Mouse (Mus musculus) midbrain, postnatal 0 days (tissue): ENCODE results near the gene Gpc3. TPM values are rescaled to one million over a fixed set of nuclear protein-coding genes. Genes with fewer than 3 reads are reported as not detected.

Experiments
- ATAC-seq: fragments of 200-750 bp; cut with Nextera tagmentation; 2 replicates; pipeline ENCODE4 v1.8.0; 2017; ENCODE audit warnings: moderate number of reproducible peaks, mild to moderate bottlenecking, moderate TSS enrichment, moderate library complexity; ENCODE audit not compliant: low FRiP score
- DNase-seq: peaks from one replicate; pipeline ENCODE4 v3.0.0-alpha.2; 2015; ENCODE audit warnings: low spot score
- H3K27ac ChIP-seq: fragments of 300-500 bp; sonication (generic); 2 replicates; pipeline ENCODE4 v1.5.1; 2014; ENCODE audit warnings: low read depth, mild to moderate bottlenecking, low read length, mixed read lengths
- H3K27me3 ChIP-seq: fragments of 300-500 bp; sonication (generic); 2 replicates; pipeline ENCODE4 v1.6.1; 2014; ENCODE audit warnings: low read length, control low read depth, mixed read lengths; ENCODE audit not compliant: insufficient read depth
- H3K36me3 ChIP-seq: fragments of 300-500 bp; sonication (generic); 2 replicates; pipeline ENCODE4 v1.6.1; 2014; ENCODE audit warnings: low read length, control low read depth, mixed read lengths; ENCODE audit not compliant: insufficient read depth
- H3K4me1 ChIP-seq: fragments of 300-500 bp; sonication (generic); 2 replicates; pipeline ENCODE4 v1.6.1; 2014; ENCODE audit warnings: mild to moderate bottlenecking, control low read depth, antibody characterized with exemption, low read length, mixed read lengths; ENCODE audit not compliant: insufficient read depth
- H3K4me2 ChIP-seq: fragments of 300-500 bp; sonication (generic); 2 replicates; pipeline ENCODE4 v1.6.1; 2014; ENCODE audit warnings: low read depth, mild to moderate bottlenecking, low read length, mixed read lengths; ENCODE audit not compliant: poor library complexity, severe bottlenecking
- H3K4me3 ChIP-seq: fragments of 300-500 bp; sonication (generic); 2 replicates; pipeline ENCODE4 v1.5.1; 2014; ENCODE audit warnings: low read depth, mild to moderate bottlenecking, low read length, moderate library complexity
- H3K9ac ChIP-seq: fragments of 300-500 bp; sonication (generic); replicated peaks from 2 replicates; pipeline ENCODE4 v1.6.1; 2014; ENCODE audit warnings: mild to moderate bottlenecking, low read length, moderate library complexity, mixed read lengths; ENCODE audit not compliant: poor library complexity, severe bottlenecking
- H3K9me3 ChIP-seq: fragments of 300-500 bp; sonication (generic); 2 replicates; pipeline ENCODE4 v1.6.1; 2016; ENCODE audit warnings: low read length, control low read depth
- CTCF ChIP-seq: IDR thresholded peaks from 2 replicates; pipeline ENCODE4 v1.5.1; 2016; ENCODE audit warnings: antibody characterized with exemption, mild to moderate bottlenecking
- WGBS: fragments of 180-500 bp; shearing (Covaris S2); extraction: QIAGEN DNeasy Blood & Tissue Kit; methylation state at CpG from one replicate; pipeline ENCODE4 v1.1.7; 2014; 5-methylcytosine and 5-hydroxymethylcytosine counted together
- polyA plus RNA-seq: library from polyadenylated mRNA; unstranded; fragments of >200 nt; fragmentation: Nextera tagmentation; extraction: Ambion mirVana; gene quantifications from 2 replicates; pipeline ENCODE4 v1.2.1, GENCODE M21; 2015
- total RNA-seq: library from RNA; depleted of rRNA; stranded (reverse); fragments of >200 nt; gene quantifications from 2 replicates; pipeline ENCODE4 v1.2.3, GENCODE M21; 2014

Gene Gpc3
- total and polyA plus RNA-seq, 2 experiments from 2014 or later, result 19.3 to 69.3 TPM

DNA sequence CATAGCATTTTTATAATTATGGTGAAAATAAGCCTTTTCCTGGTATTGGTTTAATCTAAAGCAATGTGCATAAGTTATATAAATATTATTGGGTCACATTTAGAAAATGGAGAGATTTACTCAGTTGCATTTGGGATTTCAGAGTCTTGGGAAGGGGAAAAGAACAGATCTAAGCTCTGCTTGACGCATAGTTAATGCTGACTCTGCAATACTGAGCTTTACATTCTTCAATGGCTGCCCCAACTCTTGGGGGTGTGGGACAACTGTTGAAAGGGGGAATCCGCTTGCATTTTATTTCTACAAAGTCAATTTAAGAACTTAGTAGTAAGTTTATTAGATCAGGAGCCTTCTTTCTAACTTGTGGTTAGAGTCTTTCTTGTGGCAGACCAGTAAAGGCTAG, 28.4 kb upstream of the Gpc3 start:
- DNase-seq (no peak), ATAC-seq (no peak)
- Histone ChIP-seq H3K9ac (no peak overlapping the region), H3K27me3 (no peaks in the 10 kb centered on the region), H3K4me1 (no peaks in the 10 kb centered on the region), H3K4me2 (no peak overlapping the region), H3K9me3 (no peaks in the 10 kb centered on the region), H3K4me3 (no peak overlapping the region), H3K36me3 (no peaks in the 10 kb centered on the region), H3K27ac (no peak overlapping the region)
- no peak for TF ChIP-seq CTCF
- WGBS, result 81% methylated on average over 2 of the region's 2 CpGs

DNA sequence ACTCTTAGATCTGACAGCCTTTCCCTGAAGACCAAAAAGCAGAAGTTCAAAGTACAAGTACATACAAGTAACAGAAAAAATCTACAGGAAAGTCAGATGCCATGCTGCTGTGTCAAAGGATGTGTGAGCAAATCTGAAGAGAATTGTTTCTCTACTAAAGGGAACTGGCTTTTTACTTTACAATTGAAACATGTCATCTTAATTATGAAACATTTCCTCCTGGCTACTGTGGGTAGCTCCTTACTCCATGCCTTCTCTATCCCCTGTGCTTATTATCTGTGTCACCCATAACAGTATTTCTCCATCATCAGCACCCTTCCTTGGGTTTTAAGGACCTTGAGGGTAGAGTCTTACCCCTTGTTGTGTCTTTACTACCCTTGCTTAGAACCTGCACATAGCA, 23.7 kb upstream of the Gpc3 start:
- Histone ChIP-seq H3K4me2 (no peak overlapping the region), H3K36me3 (no peaks in the 10 kb centered on the region), H3K9ac (no peak overlapping the region), H3K4me1 (no peaks in the 10 kb centered on the region), H3K9me3 (no peaks in the 10 kb centered on the region), H3K27me3 (no peaks in the 10 kb centered on the region), H3K27ac (no peak overlapping the region), H3K4me3 (no peak overlapping the region)
- DNase-seq, result no peak
- no peak for TF ChIP-seq CTCF
- ATAC-seq, result no peak

DNA sequence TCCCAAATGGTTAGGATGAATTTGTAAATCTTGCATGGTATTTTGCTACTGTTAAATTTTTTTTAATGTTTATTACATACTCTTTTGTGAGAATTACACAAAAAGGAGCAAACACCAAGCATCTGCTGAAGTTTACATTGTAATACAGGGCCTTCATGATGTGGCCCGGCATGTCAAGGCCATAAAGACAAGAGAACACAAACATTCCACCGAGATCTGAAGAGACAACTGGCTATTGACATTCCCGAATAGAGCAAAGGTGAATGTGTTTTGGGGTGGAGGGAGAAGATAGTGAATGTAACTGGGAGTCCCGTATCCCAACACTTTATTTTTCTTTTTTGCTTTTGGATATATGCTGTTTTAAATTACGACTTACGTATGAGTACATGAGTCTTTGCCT, 20.2 kb upstream of the Gpc3 start:
- Histone ChIP-seq H3K4me3 (no peak overlapping the region), H3K9me3 (no peaks in the 10 kb centered on the region), H3K4me2 (no peak overlapping the region), H3K27ac (no peak overlapping the region), H3K9ac (no peak overlapping the region), H3K27me3 (no peaks in the 10 kb centered on the region), H3K4me1 (no peaks in the 10 kb centered on the region), H3K36me3 (no peaks in the 10 kb centered on the region)
- ATAC-seq (no peak), DNase-seq (no peak)
- WGBS, result 89% methylated on average over 6 of the region's 6 CpGs
- TF ChIP-seq CTCF, result no peak

DNA sequence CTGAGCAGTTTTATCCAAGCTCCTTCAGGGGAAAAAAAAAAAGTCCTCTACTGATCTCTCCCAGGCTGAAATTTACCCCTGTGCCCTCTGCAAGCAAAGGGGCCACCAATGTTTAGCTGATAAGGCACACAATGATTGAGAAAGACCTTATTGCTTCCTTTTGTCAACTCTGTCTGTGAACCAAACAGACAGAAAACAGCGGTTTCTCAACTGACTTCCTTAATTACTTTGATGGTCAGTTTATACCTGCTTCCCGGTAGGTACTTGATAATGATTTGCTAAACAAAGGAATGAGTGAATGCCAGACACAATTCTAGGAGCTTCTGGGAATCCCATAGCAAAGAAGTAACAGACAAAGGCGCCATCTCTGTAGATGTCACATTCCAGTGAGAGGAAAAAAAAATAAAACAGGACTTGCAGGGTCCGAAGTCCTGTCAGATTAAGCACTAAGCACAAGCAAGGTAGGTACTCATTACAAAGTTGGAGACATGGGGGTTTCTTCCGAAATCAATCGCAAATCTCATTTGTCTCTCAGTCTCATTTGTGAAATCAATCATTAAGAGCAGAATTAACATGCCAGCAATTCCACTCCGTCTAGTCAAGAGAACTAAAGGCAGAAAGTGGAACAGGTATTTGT, 19.1 kb upstream of the Gpc3 start:
- no peak overlapping the region for H3K27ac ChIP-seq
- H3K9me3 ChIP-seq, result no peaks in the 10 kb centered on the region
- DNase-seq (no peak), ATAC-seq (no peak)
- H3K4me1 ChIP-seq, result no peaks in the 10 kb centered on the region
- H3K27me3 ChIP-seq, result no peaks in the 10 kb centered on the region
- no peak overlapping the region for H3K9ac ChIP-seq
- H3K36me3 ChIP-seq, result no peaks in the 10 kb centered on the region
- no peak overlapping the region for H3K4me2 ChIP-seq
- no peak overlapping the region for H3K4me3 ChIP-seq
- no peak for TF ChIP-seq CTCF
- WGBS, result 38% methylated on average over 7 of the region's 7 CpGs

DNA sequence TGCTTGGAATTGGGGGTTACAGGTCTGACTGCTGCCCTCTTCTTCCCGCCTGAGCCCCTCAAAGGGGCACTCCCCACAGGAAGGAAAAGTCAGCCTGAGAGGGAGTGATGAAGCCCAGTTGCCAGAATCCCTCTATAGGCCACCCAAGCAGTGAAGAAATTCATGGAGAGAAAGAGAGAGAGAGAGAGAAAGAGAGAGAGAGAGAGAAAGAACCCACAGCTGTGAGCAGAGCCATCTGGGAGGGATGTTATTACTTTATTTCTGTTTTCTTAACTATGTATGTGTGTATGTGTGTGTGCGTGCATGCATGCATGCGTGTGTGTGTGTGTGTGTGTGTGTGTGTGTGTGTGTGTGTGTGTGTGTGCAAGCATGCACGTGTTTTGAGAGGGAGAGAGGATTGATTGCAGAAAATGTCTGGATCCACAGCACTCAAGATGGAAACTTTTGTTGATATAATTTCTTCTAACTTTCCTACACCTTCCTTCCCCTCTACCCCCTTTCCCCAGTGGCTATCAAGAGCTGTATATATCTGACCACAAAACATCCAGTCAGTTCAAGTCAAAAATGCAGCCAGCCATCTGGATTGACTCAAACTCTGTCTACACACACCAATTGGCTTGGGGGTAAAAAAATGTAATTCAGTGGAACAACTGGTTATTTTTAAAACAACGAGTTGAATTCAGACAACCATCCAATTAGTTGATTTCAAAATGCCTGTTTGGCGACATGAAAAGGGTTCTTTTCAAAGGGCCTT, 13.4 kb upstream of the Gpc3 start:
- ATAC-seq (no peak), DNase-seq (no peak)
- H3K36me3 ChIP-seq, result no peaks in the 10 kb centered on the region
- H3K27me3 ChIP-seq, result no peaks in the 10 kb centered on the region
- H3K9me3 ChIP-seq, result no peaks in the 10 kb centered on the region
- no peaks in the 10 kb centered on the region for H3K4me1 ChIP-seq
- H3K4me2 ChIP-seq, result no peak overlapping the region
- H3K4me3 ChIP-seq, result no peak overlapping the region
- no peak overlapping the region for H3K27ac ChIP-seq
- no peak overlapping the region for H3K9ac ChIP-seq
- no peak for TF ChIP-seq CTCF
- WGBS, result 71% methylated on average over 6 of the region's 6 CpGs

DNA sequence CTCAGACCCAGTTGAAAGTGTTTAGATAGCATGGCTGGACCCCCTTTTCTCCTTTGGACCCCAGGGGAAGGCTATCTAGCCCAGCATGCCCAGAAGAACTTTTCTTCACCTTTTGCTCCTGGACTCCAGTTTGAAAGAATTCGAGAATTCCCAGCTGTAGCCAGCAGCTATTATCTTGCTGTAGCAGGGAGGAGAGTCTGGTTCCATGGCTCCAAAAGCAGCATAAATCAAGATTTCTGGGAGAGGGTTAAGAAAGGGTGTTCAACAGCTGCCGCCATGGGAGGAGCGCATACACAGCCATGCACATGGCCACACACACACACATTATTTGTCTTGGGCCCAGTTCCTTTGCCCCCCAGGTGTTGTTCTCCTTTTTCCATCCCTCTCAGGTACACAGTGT, 4.1 kb upstream of the Gpc3 start:
- no peak for ATAC-seq
- no peaks in the 10 kb centered on the region for H3K4me1 ChIP-seq
- no peaks in the 10 kb centered on the region for H3K36me3 ChIP-seq
- H3K9ac ChIP-seq, result no peak overlapping the region
- H3K4me2 ChIP-seq, result no peak overlapping the region
- H3K27me3 ChIP-seq, result 0 out of 2 replicates have a peak, but pooled peaks cover 6% of the 10 kb centered on the region
- H3K4me3 ChIP-seq, result no peak overlapping the region
- WGBS, result 73% methylated on average over 3 of the region's 3 CpGs
- no peak for TF ChIP-seq CTCF
- no peaks in the 10 kb centered on the region for H3K9me3 ChIP-seq
- no peak for DNase-seq
- H3K27ac ChIP-seq, result no peak overlapping the region
